Mouse (Mus musculus): ENCODE data around the gene Ccl11. TPM values are rescaled to one million over a fixed set of nuclear protein-coding genes. Genes with fewer than 3 reads are reported as not detected.

Ccl11 gene
- polyA plus RNA-seq (2015; fragmentation: Nextera tagmentation; extraction: Ambion mirVana): 2.4 and 3.0 TPM in 2 replicates

GRCm38 (mm10) chr11:82057646-82058045, at the start of gene Ccl11:
Gene Ccl11 (plus strand): TSS chr11:82057823.

GRCm38 (mm10) chr11:82035356-82035755, 22.3 kb upstream of the Ccl11 start, which contains the start of gene Ccl2:
Gene Ccl2 (plus strand): TSS chr11:82035571.

GRCm38 (mm10) chr11:82038535-82038934, 19.1 kb upstream of the Ccl11 start, which contains the start of gene Gm17268:
Gene Gm17268 (minus strand): TSS chr11:82038562.

GRCm38 (mm10) chr11:82045471-82045870, 12.2 kb upstream of the Ccl11 start, which contains the start of gene Ccl7:
Gene Ccl7 (plus strand): TSS chr11:82045712.

GRCm38 (mm10) chr11:82101529-82101928, 43.9 kb downstream of the Ccl11 start, which contains the start of gene Ccl12:
Gene Ccl12 (plus strand): TSS chr11:82101845.

Other genes with a start within 250 kb of the Ccl11 start
- 0.71 and 1.4 TPM in 2 replicates for gene 5530401A14Rik, start 197.2 kb upstream of the Ccl11 start, polyA plus RNA-seq (2015; fragmentation: Nextera tagmentation; extraction: Ambion mirVana)
- 31.0 and 31.6 TPM in 2 replicates for gene Asic2, start 89.4 kb upstream of the Ccl11 start, polyA plus RNA-seq (2015; fragmentation: Nextera tagmentation; extraction: Ambion mirVana)
- 2.2 and 2.6 TPM in 2 replicates for gene Ccl2, start 22.3 kb upstream of the Ccl11 start, polyA plus RNA-seq (2015; fragmentation: Nextera tagmentation; extraction: Ambion mirVana)
- not detected in 2 replicates for gene Gm17268, start 19.3 kb upstream of the Ccl11 start, polyA plus RNA-seq (2015; fragmentation: Nextera tagmentation; extraction: Ambion mirVana)
- 2.5 and 3.0 TPM in 2 replicates for gene Ccl7, start 12.1 kb upstream of the Ccl11 start, polyA plus RNA-seq (2015; fragmentation: Nextera tagmentation; extraction: Ambion mirVana)
- 5.9 and 9.2 TPM in 2 replicates for gene Ccl12, start 44.0 kb downstream of the Ccl11 start, polyA plus RNA-seq (2015; fragmentation: Nextera tagmentation; extraction: Ambion mirVana)
- 0.79 TPM in 1 of 2 replicates, not detected in the other for gene Ccl8, start 57.4 kb downstream of the Ccl11 start, polyA plus RNA-seq (2015; fragmentation: Nextera tagmentation; extraction: Ambion mirVana)
- gene Ccl1, start 247.9 kb downstream of the Ccl11 start, polyA plus RNA-seq (2015; fragmentation: Nextera tagmentation; extraction: Ambion mirVana): 0.68 and 0.77 TPM in 2 replicates